Mouse (Mus musculus) central nervous system, embryonic 14 days (tissue): ENCODE results near the gene Olfr986. TPM values are rescaled to one million over a fixed set of nuclear protein-coding genes. Genes with fewer than 3 reads are reported as not detected.

Experiments used
- polyA plus RNA-seq: library from polyadenylated mRNA; depleted of rRNA; stranded (reverse); fragments of >200 nt; gene quantifications from 2 replicates; pipeline ENCODE4 v1.2.3, GENCODE M21; 2012; rRNA removed

Olfr986 gene
- not detected in 2 replicates for polyA plus RNA-seq

GRCm38 (mm10) chr9:40180620-40181019, at the start of gene Olfr986:
TSS of gene Olfr986 (plus strand) at chr9:40180920.

GRCm38 (mm10) chr9:40192098-40193038, 11.6 kb downstream of the Olfr986 start, which contains the start of gene Zfp202:
TSS of gene Zfp202 (plus strand) at chr9:40192316.

Other genes starting within 250 kb of the Olfr986 start
- gene Olfr974, start 243.4 kb upstream of the Olfr986 start, polyA plus RNA-seq, result not detected in 2 replicates
- 0.03 and 0.05 TPM in 2 replicates for gene Olfr975, start 228.9 kb upstream of the Olfr986 start, polyA plus RNA-seq
- not detected in 2 replicates for gene Olfr976, start 219.8 kb upstream of the Olfr986 start, polyA plus RNA-seq
- not detected in 2 replicates for gene Olfr978, start 188.8 kb upstream of the Olfr986 start, polyA plus RNA-seq
- not detected in 2 replicates for gene Olfr979, start 177.5 kb upstream of the Olfr986 start, polyA plus RNA-seq
- gene Olfr980, start 171.3 kb upstream of the Olfr986 start, polyA plus RNA-seq, result not detected in 2 replicates
- gene Olfr981, start 159.5 kb upstream of the Olfr986 start, polyA plus RNA-seq, result not detected in 2 replicates
- gene Olfr982, start 107.1 kb upstream of the Olfr986 start, polyA plus RNA-seq, result not detected in 2 replicates
- gene Olfr983, start 87.3 kb upstream of the Olfr986 start, polyA plus RNA-seq, result not detected in 2 replicates
- not detected in 2 replicates for gene Olfr984, start 66.7 kb upstream of the Olfr986 start, polyA plus RNA-seq
- not detected in 2 replicates for gene Olfr985, start 50.7 kb upstream of the Olfr986 start, polyA plus RNA-seq
- gene Tmem225, start 32.8 kb upstream of the Olfr986 start, polyA plus RNA-seq, result not detected in 2 replicates
- 8.2 and 8.7 TPM in 2 replicates for gene Zfp202, start 11.4 kb downstream of the Olfr986 start, polyA plus RNA-seq
- gene Scn3b, start 88.3 kb downstream of the Olfr986 start, polyA plus RNA-seq, result 88.2 and 90.0 TPM in 2 replicates